Mouse (Mus musculus) CD4-positive, CD25-positive, alpha-beta regulatory T cell, adult 2 months (primary cell): Measurements from ENCODE around the gene Pde6g.
"Not testable (repeated sequence)": the region's sequence is repeated elsewhere in the genome, so short reads cannot be mapped to it uniquely, and the experiment has no call there.

Experiments
- DNase-seq: peaks from one replicate; pipeline ENCODE4 v3.0.0-alpha.2; 2012; ENCODE audit warnings: low read depth, low spot score

The Pde6g gene

GRCm38 (mm10) chr11:120422651-120423568 is 30.4 kb downstream of the Pde6g start:
- no peak for DNase-seq

DNA sequence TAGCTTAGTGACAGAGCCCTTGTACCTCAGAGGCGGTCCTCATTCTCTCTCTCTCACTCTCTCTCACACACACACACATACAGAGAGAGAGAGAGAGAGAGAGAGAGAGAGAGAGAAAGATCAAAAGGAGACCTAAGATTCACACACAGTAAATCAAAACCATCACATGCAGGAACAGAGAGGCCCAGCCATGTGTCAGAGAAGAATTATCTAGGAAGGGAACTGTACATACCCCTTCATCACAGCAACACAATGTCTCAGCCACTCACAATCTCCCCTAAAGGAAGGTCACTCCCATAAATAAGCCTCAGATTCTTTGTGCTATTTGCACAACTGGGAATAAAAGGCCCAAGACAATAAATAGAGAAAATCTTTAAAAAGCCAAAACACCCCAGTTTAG is 34.7 kb downstream of the Pde6g start:
- no peak for DNase-seq

DNA sequence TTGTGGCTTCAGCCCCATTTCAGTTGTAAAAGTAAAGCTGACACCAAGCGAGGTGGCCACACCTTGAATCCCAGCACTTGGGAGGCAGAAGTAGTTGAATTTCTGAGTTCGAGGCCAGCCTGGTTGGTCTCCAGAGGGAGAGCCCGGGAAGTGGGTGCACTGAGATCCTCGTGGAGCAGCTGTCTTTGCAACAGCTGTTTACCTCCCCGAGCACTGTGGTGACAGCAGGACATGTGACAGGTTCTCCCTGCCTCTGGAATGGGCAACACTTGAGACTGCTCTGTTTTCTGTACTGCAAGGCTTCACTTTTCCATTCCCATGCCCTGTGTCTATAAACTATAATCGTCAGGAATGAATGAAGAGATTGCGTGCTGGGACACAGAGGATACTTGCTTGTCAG is 35.4 kb downstream of the Pde6g start:
- DNase-seq, result no peak

DNA sequence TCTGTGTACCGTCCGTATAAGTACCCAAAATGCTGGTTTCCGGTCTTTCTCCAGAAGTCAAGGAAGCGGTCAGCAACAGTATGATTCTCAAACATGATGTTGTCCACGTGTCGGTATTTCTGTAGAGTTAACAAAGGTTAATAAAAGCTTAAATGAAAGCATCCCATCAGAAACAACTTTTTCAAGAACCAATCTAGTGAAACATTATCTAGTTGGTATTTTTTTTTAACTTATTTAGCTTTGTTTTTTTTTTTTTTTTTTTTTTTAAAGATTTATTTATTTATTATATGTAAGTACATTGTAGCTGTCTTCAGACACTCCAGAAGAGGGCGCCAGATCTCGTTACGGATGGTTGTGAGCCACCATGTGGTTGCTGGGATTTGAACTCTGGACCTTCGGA is 39.7 kb downstream of the Pde6g start:
- DNase-seq, result not testable (repeated sequence)

GRCm38 (mm10) chr11:120406445-120406844 is 46.9 kb downstream of the Pde6g start:
- DNase-seq, result no peak

DNA sequence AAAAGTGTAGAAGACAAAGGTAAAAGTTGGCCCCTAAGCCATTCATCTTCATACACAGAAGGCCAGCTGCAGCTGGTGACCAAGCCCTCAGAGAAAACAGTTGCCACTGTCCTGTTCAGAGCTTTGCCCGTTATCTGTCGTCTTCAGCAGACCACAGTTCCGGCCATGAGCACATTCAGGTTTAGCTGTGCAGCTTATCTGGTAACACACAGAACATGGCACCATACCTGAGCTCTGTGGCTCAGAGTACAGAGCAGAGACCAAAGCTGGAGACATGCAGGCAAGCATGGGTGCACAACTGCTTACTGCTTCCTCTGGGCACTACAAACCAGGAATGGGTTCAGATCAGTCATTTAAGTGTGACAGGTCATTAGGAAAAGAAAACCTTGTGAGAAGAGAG is 47.4 kb downstream of the Pde6g start:
- DNase-seq, result no peak

DNA sequence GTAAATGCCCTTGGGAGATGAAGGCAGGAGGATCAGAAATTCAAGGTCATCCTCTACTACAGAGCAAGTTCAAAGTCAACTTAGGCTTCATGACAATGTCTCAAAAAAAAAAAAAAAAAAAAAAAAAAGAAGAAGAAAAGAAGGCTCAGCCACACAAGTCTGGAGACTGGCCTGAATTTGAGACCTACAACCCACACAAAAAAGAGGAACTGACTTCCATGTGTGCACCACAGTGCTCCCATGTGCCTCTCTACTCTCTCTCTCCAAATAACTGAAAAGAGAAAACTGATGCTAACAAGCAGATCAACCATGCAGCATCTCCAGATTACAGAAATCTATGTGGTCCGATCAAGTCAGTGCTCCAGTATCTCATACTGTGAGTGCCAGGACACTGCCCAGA is 48.5 kb downstream of the Pde6g start:
- DNase-seq, result no peak

- no peak for DNase-seq
Measured at GRCm38 (mm10) chr11:120399319-120399718, 54.0 kb downstream of the Pde6g start.
